Mouse (Mus musculus) granulocyte monocyte progenitor cell, adult 5-6 weeks (primary cell): ENCODE data around the gene Map3k1. TPM values are rescaled to one million over a fixed set of nuclear protein-coding genes. Genes with fewer than 3 reads are reported as not detected.
"Not testable (repeated sequence)": the region's sequence is repeated elsewhere in the genome, so short reads cannot be mapped to it uniquely, and the experiment has no call there.

ENCODE experiments used
- ATAC-seq: replicated peaks from 2 replicates; pipeline ENCODE4 v1.8.0; 2016; ENCODE audit warnings: mild to moderate bottlenecking, moderate TSS enrichment, inconsistent platforms; ENCODE audit not compliant: poor library complexity, severe bottlenecking
- total RNA-seq, 2 experiments: library from RNA; stranded (forward) in 1 of 2; stranded (reverse) in 1 of 2; fragments of 200-712, 200-1000 nt in 1 of 2; fragments of >200 nt in 1 of 2; fragmentation: Nextera tagmentation in 1 of 2; gene quantifications; 2 replicates each; pipeline ENCODE4 v1.2.3; 2014 to 2017

Gene Map3k1
- total RNA-seq, 2 experiments from 2014 or later, result 43.6 to 66.2 TPM

DNA sequence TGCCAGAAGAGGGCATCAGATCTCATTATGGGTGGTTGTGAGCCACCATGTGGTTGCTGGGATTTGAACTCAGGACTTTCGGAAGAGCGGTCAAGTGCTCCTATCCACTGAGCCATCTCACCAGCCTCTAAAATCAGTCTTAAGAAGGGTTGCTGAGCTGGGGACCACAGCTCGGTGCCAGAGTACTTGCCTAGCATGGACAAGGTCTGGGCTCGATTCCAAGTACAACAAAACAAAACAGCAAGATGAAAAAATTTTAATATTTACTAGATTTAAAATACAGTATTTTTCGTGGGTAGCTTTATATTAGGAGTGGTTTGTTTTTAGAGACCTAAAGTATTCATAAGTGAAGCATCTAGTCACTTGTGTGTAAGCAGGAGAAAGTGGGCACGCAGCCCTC is 55.5 kb downstream of the Map3k1 start:
- ATAC-seq, result no peak

DNA sequence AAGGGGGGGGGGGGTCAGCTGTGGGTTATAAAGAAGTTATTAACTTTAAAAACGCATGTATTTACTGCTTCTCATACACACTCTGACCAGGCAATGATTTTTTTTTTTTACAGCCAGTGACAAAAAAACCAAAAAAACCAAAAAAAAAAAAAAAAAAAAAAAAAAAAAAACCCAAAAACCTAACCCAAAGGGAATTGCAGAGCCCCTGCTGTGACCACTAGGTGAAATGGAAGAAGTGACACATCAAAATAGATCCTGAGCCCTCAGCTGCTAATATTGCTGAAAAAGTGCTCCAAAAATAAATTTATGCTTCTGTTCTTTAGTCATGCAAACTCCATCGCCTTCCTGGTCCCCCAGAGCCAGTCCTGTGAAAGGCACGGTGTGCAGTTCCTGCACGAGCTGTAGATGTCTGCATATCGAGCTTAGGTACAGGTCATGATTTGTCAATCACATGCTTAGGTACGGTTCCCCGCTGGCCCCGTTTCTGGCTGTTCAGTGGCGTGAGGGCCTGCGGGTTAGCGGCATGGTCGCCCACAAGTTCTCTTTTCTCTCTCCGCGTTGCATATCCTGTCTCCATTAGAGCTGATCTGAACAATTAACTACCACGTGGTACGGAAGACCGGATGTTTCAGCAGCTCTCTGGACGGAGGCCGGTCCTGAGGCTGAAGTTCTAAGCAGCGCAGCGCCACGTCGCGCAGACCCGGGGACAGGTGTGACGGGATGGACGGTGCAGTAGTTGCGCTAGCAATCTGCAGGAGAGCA is 60.3 kb downstream of the Map3k1 start:
- no peak for ATAC-seq

DNA sequence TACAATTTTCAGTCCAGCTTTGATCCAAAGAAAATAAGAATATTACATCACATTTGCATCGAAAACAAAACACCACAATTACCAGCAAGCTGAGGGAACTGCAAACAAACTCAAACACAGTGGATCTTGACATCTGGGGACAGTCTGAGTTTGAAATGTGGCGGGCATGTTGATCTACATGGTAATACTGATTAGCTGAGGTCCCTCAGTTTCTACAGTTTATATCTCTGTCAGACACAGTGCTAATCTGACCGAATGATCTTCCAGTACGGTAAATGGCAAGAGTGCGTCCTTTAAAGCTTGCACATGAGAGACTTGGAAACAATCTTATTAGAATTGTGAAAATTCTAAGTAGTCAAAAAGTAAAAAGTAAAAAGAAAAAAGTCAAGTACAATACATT is 62.0 kb downstream of the Map3k1 start:
- ATAC-seq, result no peak

DNA sequence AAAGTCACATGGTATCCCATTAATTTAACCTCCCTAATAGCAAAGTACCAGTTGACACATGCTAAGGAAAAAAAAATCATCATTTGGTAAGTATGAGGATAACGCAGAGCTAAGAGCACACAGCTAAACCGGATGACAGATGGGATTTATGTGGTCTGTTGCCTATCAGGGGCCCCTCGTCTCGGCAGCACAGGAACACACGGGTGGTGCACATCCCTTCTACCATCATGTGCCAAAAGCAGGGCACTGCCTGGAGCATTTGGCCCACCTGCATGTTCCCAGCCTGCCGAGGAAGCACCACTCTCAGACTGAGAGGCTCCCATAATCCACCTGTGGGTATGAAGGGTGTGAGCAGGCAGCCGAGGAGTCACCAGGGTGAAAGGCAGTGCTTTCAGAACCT is 63.6 kb downstream of the Map3k1 start:
- ATAC-seq, result no peak

DNA sequence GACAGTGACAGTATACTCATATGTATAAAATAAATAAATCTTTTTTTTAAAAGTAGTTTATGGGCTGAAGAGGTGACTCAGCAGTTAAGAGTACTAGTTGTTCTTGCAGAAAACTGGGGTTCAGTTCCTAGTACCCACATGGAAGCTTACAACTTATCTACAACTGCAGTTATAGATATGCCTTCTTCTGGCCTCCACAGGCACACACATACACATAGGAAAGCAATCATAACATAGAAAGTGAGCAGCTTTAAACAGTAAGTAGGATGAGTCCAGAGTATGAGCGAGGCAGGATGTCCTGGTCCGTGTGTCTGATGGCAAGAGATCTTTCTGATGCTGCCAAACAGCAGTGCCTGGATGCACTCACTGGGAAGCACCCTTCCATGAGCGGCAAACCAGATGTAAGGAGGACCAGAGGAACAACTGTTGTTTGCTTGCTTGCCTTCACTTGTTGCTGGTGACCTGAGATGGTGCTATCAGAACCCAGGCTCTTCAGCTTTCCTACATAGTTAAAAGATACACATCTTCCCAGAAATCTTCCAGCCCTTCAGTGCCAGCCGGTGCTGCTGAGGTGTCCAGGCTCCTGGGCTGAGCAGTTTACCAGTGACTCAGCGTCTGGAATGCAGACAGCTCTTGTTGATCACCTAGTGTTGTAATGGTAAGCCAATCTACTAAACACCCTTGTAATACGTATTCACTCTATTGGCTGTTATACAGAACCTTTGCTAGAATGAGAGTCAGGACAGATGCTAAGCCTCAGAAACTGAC is 64.4 kb downstream of the Map3k1 start:
- ATAC-seq, result no peak

DNA sequence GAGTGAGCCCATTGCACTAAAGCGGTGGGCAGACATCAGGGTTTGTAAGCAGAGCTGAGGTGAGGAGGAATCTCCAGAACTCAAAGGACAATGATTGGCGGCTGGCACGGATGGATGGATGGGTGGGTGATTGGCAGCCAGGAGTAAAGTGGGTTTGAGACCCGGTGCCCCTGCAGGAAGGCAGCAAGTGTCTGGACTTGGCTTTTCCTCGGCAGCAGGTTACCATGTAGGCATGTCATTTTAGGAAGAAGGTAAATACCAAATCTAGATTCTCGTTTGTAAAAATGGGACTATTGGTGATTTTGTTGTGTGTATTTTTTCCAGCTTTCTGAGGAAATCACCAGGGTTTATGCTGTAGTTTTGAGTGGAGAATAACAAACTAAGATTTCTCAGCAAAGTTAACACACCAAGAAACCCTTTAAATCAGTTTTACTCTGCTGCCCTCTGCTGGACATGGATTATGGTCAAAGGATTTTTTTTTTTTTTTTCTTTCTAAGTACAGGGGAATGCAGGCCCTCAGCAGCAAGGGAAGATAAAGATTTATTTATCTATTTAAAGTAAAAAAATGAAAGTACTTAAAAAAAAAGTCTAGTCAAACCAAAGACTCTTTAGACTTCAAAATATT is 66.7 kb downstream of the Map3k1 start:
- ATAC-seq, result peak; percentile 53

DNA sequence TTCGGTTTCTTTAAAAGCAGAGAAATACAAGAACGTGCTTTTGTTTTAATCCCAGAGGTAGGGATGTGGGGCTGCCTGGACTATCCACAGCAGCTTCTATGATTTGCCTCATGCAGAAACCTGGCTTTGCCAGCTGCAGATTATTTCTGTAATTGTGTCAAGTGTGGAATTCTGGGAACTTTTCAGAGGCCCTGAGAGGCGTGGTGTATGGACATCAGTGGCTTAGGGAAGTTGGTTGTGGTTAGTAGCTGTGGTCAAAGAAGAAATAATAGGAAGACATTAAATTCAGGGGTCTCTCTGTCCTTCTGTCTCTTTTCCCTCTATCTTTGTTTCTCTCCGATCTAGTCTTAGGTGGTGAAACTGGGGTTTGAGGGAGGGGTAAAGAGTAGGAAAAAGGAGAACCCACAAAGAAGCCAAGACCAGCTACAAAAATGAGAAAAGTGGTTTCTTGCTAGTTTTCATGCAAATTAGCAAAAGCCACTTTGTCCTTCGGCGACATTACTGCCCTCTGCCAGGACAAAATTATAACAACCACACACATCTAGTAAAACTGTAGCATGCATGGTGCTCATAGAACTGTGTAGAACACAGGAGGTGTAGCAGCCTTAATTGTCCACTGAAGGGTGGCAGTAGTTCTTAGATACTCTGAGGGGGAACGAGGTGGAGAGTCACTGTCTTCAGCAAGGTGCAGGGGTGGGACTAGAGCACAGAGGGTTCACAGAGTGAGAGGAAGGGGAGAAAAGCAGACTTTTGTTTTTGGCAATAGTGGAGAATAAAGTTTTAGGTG is 67.4 kb downstream of the Map3k1 start:
- ATAC-seq, result peak; percentile 55

DNA sequence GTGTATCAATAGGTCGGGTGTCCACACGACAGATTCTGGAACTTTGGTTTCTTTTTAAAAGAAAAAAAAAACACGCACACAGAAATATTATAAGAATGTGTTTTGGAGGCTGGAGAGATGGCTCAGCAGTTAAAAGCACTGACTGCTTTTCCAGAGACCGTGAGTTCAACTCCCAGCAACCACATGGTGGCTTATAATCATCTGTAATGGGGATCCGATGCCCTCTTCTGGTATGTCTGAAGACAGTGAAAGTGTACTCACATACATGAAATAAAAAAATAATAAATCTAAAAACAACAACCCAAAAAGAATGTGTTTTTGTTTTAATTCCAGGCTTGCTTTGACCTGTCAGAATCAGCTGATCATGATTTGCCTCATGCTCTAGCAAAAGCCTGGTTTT is 81.9 kb downstream of the Map3k1 start:
- ATAC-seq, result no peak

DNA sequence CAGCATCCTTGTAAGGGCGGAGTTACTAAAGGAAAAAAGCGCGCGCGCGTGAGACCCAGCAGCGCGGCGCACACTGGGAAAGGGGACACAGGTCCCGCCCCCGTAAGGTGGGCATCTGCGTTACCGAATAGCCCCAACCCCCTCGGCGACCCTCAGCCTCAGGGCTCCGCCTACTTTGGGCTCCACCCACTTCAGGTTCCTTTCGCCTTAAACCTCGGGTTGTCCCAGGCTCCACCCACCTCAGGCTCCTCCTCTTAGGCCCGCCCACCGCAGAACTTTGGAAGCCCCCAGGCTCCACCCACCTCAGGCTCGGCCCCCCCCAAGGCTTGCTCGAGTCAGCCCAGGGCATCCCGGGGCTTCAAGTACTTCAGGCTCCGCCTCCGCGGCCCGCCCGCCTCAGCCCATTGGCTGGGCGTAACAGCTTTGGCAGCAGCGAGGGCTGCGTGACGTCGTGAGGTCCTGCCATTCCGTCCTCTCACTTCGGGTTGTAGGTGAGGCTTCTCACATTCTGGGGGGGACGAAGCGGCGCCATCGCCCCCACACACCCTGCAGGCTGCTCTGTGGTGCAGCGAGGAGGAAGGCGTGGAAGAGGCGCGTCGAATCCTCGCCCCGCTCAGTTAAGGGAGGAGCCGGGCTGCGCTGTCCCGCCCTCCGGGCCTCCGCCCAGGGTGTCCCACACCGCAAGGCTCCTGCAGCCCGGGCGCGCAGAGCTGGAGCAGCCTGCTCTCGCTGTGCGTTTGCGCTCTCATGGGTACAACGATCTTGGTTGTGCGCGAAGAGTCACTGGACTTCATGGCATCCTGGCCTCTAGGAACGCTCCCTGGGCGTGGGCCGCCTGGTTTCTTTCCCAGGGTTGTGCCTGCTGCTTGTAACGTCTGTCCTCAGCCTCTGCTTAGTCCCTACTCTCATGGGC is 83.4 kb downstream of the Map3k1 start:
- peak; percentile 92 for ATAC-seq

DNA sequence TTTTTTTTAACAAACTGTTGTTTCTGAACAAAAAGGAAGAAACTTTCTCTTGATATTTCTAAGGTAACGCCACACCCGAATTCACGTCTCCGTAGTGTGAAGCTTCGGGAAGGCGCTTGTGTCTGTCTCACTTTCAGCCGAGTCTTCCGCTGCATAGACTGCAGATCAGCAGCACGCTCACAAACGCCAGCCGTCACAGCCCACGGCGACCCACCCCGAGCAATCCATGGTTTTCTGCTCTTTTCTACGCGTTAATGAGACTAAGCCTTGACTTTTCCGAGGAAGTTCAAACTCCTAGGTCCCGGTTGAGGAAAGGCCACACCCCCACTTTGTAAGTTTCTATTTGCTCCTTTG is 84.0 kb downstream of the Map3k1 start:
- no peak; the same call in 1 of the 2 replicates for ATAC-seq

DNA sequence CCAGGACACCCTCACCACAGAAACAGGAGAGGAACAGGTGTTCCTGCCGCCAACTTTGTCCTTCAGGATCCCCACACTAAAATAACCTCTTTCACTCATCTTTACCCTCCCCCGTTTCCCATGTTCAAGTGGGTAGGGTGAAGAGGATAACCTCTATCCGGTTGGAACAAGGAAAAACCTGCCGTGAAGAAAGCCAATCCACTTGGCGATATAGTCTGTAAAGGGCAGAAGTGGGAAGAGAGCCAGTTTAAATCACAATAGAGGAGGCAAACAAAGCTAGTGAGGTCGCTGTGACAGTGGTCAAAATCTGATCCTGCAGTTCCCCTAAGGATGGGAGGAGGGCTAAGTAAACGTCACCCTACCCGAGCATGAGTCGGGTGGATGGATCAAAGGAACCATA is 89.1 kb downstream of the Map3k1 start:
- ATAC-seq, result no peak

DNA sequence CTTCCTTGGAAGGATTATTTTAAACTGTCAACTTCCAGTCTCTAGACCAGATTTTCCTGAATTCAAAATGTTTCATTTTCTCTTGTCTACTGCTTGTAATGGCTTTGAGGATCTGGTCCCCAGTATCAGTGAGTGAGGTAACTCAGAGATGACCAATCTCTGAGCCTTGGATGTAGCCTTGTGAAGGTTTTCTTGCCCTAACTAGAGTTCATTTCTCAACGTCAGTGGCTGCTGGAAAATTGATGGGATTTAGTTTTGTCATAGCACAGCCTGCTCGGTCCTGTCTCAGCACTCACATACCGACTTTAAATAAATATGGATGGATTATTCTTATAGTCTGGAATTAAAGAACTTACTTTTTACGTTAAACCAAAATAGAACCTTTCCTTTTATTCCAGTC is 98.3 kb downstream of the Map3k1 start:
- ATAC-seq, result no peak

DNA sequence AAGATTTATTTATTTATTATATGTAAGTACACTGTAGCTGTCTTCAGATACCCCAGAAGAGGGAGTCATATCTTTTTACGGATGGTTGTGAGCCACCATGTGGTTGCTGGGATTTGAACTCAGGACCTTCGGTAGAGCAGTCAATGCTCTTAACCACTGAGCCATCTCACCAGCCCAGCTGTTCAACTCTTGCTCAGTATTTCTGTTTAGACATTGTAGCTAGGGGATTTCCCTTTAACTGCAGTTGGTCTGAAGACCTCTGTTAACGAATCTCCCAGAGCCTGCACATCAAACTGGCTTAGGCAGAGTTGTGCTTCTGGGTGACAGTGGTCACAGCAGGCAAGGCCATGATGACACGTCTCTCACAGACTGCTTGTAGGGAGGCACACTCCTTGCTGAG is 104.8 kb downstream of the Map3k1 start:
- not testable (repeated sequence) for ATAC-seq

DNA sequence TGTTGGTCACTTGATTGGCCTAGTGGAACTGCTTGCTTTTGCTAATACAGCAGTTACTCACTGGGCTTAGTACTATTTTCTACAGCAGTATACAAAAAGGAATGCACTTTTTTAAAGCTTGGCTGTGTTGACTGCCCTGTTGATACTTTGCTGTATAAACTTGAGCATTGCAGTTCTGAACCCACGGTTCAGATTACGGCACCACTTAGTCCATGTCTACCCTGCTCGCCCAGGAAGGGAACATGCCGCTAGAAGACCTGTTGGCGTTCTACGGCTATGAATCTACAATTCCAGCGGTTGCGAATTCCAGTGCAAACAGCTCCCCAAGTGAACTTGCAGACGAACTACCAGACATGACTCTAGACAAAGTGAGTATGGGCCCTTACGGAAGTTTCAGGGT is 105.4 kb downstream of the Map3k1 start:
- ATAC-seq, result no peak

Other genes starting within 250 kb of the Map3k1 start
- not detected in 2 replicates for gene Gm10198, start 216.2 kb downstream of the Map3k1 start, total RNA-seq (2014; fragmentation: Nextera tagmentation)
- not detected in 2 replicates for gene Gm10198, start 216.2 kb downstream of the Map3k1 start, total RNA-seq (2017)
- gene Mier3, start 128.0 kb downstream of the Map3k1 start, total RNA-seq (2014; fragmentation: Nextera tagmentation), result 30.9 and 33.6 TPM in 2 replicates
- gene Mier3, start 128.0 kb downstream of the Map3k1 start, total RNA-seq (2017), result 41.0 and 51.9 TPM in 2 replicates